Mouse (Mus musculus) stomach, embryonic 16.5 days (tissue): Measurements from ENCODE around the gene Kalrn. TPM values are rescaled to one million over a fixed set of nuclear protein-coding genes. Genes with fewer than 3 reads are reported as not detected.

Source experiments
- ATAC-seq: fragments of 200-750 bp; cut with Nextera tagmentation; 2 replicates; pipeline ENCODE4 v1.8.0; 2017; ENCODE audit warnings: moderate number of reproducible peaks, moderate TSS enrichment; ENCODE audit not compliant: insufficient read depth, low FRiP score
- H3K27ac ChIP-seq: fragments of 300-500 bp; sonication (generic); 2 replicates; pipeline ENCODE4 v1.5.1; 2014; ENCODE audit warnings: low read length
- H3K27me3 ChIP-seq: fragments of 300-500 bp; sonication (generic); 2 replicates; pipeline ENCODE4 v1.6.1; 2014; ENCODE audit warnings: low read length, control low read depth, mixed read lengths; ENCODE audit not compliant: control insufficient read depth, insufficient read depth
- H3K36me3 ChIP-seq: fragments of 300-500 bp; sonication (generic); 2 replicates; pipeline ENCODE4 v1.6.1; 2014; ENCODE audit warnings: low read length; ENCODE audit not compliant: control insufficient read depth, insufficient read depth
- H3K4me1 ChIP-seq: fragments of 300-500 bp; sonication (generic); 2 replicates; pipeline ENCODE4 v1.6.1; 2014; ENCODE audit warnings: low read length, control low read depth, mixed read lengths; ENCODE audit not compliant: control insufficient read depth, insufficient read depth
- H3K4me2 ChIP-seq: fragments of 300-500 bp; sonication (generic); 2 replicates; pipeline ENCODE4 v1.6.1; 2014; ENCODE audit warnings: low read depth, low read length, mixed read lengths
- H3K4me3 ChIP-seq: fragments of 300-500 bp; sonication (generic); replicated peaks from 2 replicates; pipeline ENCODE4 v1.5.1; 2014; ENCODE audit warnings: mild to moderate bottlenecking, low read length
- H3K9ac ChIP-seq: fragments of 300-500 bp; sonication (generic); 2 replicates; pipeline ENCODE4 v1.6.1; 2014; ENCODE audit warnings: low read length
- H3K9me3 ChIP-seq: fragments of 300-500 bp; sonication (generic); replicated peaks from 2 replicates; pipeline ENCODE4 v1.6.1; 2016; ENCODE audit warnings: low read length, control low read depth; ENCODE audit not compliant: control insufficient read depth
- whole genome bisulfite sequencing: fragments of 180-500 bp; shearing (Covaris S2); extraction: QIAGEN DNeasy Blood & Tissue Kit; methylation state at CpG from one replicate; pipeline ENCODE4 v1.1.7; 2014; 5-methylcytosine and 5-hydroxymethylcytosine counted together
- polyA plus RNA-seq: library from polyadenylated mRNA; unstranded; fragments of >200 nt; fragmentation: Nextera tagmentation; extraction: Ambion mirVana; gene quantifications from 2 replicates; pipeline ENCODE4 v1.2.1, GENCODE M21; 2015

The Kalrn gene
- 22.7 and 24.6 TPM in 2 replicates for polyA plus RNA-seq

GRCm38 (mm10) chr16:34573151-34573802 is at the start of gene Kalrn:
TSS of gene Kalrn (minus strand) at chr16:34573532.
- under 1% methylated on average over 49 of the region's 84 CpGs for WGBS
- Histone ChIP-seq H3K4me3 (peak within 1 kb of the TSS; percentile 84), H3K27me3 (no peaks in the 10 kb centered on the region), H3K4me1 (peaks cover 10% of the 10 kb centered on the region), H3K4me2 (peak within 1 kb of the TSS; percentile 77), H3K36me3 (no peaks in the 10 kb centered on the region), H3K9me3 (no peaks in the 10 kb centered on the region), H3K9ac (peak within 1 kb of the TSS; percentile 98), H3K27ac (peak within 1 kb of the TSS; percentile 87)
- ATAC-seq, result peak; percentile 93

- Histone ChIP-seq H3K36me3 (no peaks in the 10 kb centered on the region), H3K4me3 (no peak overlapping the region), H3K27me3 (no peaks in the 10 kb centered on the region), H3K9me3 (no peaks in the 10 kb centered on the region), H3K27ac (no peak overlapping the region), H3K9ac (no peak overlapping the region), H3K4me2 (no peak overlapping the region), H3K4me1 (no peaks in the 10 kb centered on the region)
- no peak for ATAC-seq
- 76% methylated on average over 2 of the region's 2 CpGs for WGBS
These were observed 40.7 kb upstream of the Kalrn start for GRCm38 (mm10) chr16:34614021-34614420.

GRCm38 (mm10) chr16:34610137-34610536 is 36.8 kb upstream of the Kalrn start:
- Histone ChIP-seq H3K4me3 (no peak overlapping the region), H3K27me3 (no peaks in the 10 kb centered on the region), H3K4me1 (no peaks in the 10 kb centered on the region), H3K36me3 (no peaks in the 10 kb centered on the region), H3K27ac (no peak overlapping the region), H3K9me3 (no peaks in the 10 kb centered on the region), H3K4me2 (no peak overlapping the region), H3K9ac (no peak overlapping the region)
- WGBS, result 77% methylated on average over 1 of the region's 1 CpGs
- no peak for ATAC-seq

GRCm38 (mm10) chr16:34605679-34606078 is 32.3 kb upstream of the Kalrn start:
- Histone ChIP-seq H3K4me1 (no peaks in the 10 kb centered on the region), H3K4me3 (no peak overlapping the region), H3K27ac (no peak overlapping the region), H3K9ac (no peak overlapping the region), H3K4me2 (no peak overlapping the region), H3K36me3 (no peaks in the 10 kb centered on the region), H3K27me3 (no peaks in the 10 kb centered on the region), H3K9me3 (no peaks in the 10 kb centered on the region)
- WGBS, result 17% methylated on average over 3 of the region's 3 CpGs
- ATAC-seq, result peak; percentile 47; the same call in 1 of the 2 replicates

GRCm38 (mm10) chr16:34603854-34604253 is 30.5 kb upstream of the Kalrn start:
- Histone ChIP-seq H3K27me3 (no peaks in the 10 kb centered on the region), H3K4me1 (no peaks in the 10 kb centered on the region), H3K27ac (no peak overlapping the region), H3K4me2 (no peak overlapping the region), H3K36me3 (no peaks in the 10 kb centered on the region), H3K9me3 (no peaks in the 10 kb centered on the region), H3K4me3 (no peak overlapping the region), H3K9ac (no peak overlapping the region)
- ATAC-seq, result no peak
- WGBS, result 52% methylated on average over 6 of the region's 6 CpGs

- Histone ChIP-seq H3K4me1 (no peaks in the 10 kb centered on the region), H3K9me3 (no peaks in the 10 kb centered on the region), H3K4me2 (no peak overlapping the region), H3K9ac (no peak overlapping the region), H3K4me3 (no peak overlapping the region), H3K27ac (no peak overlapping the region), H3K36me3 (no peaks in the 10 kb centered on the region), H3K27me3 (no peaks in the 10 kb centered on the region)
- no peak for ATAC-seq
- 64% methylated on average over 4 of the region's 4 CpGs for WGBS
These were observed 29.7 kb upstream of the Kalrn start for GRCm38 (mm10) chr16:34603076-34603475.

- 79% methylated on average over 4 of the region's 4 CpGs for WGBS
These were observed 28.6 kb upstream of the Kalrn start for GRCm38 (mm10) chr16:34601954-34602353.

GRCm38 (mm10) chr16:34595294-34595693 is 22.0 kb upstream of the Kalrn start:
- WGBS, result 21% methylated on average over 3 of the region's 3 CpGs
- no peak overlapping the region for H3K27ac ChIP-seq
- H3K27me3 ChIP-seq, result no peaks in the 10 kb centered on the region

More at GRCm38 (mm10) chr16:34601954-34602353, 28.6 kb upstream of the Kalrn start:
- H3K27me3 ChIP-seq, result no peaks in the 10 kb centered on the region
- H3K4me2 ChIP-seq, result no peak overlapping the region
- H3K4me3 ChIP-seq, result no peak overlapping the region
- no peaks in the 10 kb centered on the region for H3K9me3 ChIP-seq
- H3K4me1 ChIP-seq, result no peaks in the 10 kb centered on the region
- H3K36me3 ChIP-seq, result no peaks in the 10 kb centered on the region
- ATAC-seq, result no peak
- H3K9ac ChIP-seq, result no peak overlapping the region
- no peak overlapping the region for H3K27ac ChIP-seq

GRCm38 (mm10) chr16:34594597-34595262 is 21.4 kb upstream of the Kalrn start:
- H3K4me2 ChIP-seq, result no peak overlapping the region
- no peak overlapping the region for H3K9ac ChIP-seq
- H3K27me3 ChIP-seq, result no peaks in the 10 kb centered on the region

More at GRCm38 (mm10) chr16:34595294-34595693, 22.0 kb upstream of the Kalrn start:
- H3K9ac ChIP-seq, result no peak overlapping the region
- no peak overlapping the region for H3K4me3 ChIP-seq
- H3K4me2 ChIP-seq, result no peak overlapping the region
- 0 out of 2 replicates have a peak, but pooled peaks cover 2% of the 10 kb centered on the region for H3K4me1 ChIP-seq
- ATAC-seq, result no peak
- H3K36me3 ChIP-seq, result no peaks in the 10 kb centered on the region
- H3K9me3 ChIP-seq, result no peaks in the 10 kb centered on the region

More at GRCm38 (mm10) chr16:34594597-34595262, 21.4 kb upstream of the Kalrn start:
- ATAC-seq, result no peak
- H3K36me3 ChIP-seq, result no peaks in the 10 kb centered on the region
- no peak overlapping the region for H3K4me3 ChIP-seq
- 0 out of 2 replicates have a peak, but pooled peaks cover 2% of the 10 kb centered on the region for H3K4me1 ChIP-seq
- no peaks in the 10 kb centered on the region for H3K9me3 ChIP-seq
- WGBS, result 58% methylated on average over 8 of the region's 8 CpGs
- H3K27ac ChIP-seq, result no peak overlapping the region
